Mouse (Mus musculus) bone marrow macrophage, adult 2 months (primary cell): ENCODE data around the gene Olfr1443.

Experiments used
- CTCF ChIP-seq: IDR thresholded peaks from 2 replicates; pipeline ENCODE4 v1.5.1; 2012; ENCODE audit warnings: low read depth, mild to moderate bottlenecking, low read length, moderate library complexity
- POLR2A ChIP-seq: IDR thresholded peaks from 2 replicates; pipeline ENCODE4 v1.6.1; 2012; ENCODE audit warnings: mild to moderate bottlenecking, low read depth, low read length, borderline replicate concordance

DNA sequence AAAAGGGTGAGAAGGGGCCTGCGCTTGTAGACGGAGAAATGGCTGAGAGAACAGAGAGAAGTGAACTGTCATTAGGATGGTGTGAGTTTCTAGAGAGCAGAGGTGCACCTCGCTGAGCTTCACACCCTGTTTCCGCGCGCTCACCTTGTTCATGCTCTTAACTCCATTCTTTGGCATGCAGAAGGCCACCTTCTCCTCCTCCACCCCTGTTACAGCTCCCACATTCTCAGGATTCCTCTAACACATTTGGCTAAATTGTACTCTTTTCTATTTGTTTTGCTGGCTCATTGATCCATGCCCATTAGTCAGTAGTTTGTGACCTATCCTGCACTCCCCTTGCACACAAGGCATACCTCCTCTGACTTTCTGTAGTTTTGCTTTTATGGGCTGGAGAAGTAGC lies 41.3 kb downstream of the Olfr1443 start:
- no peak for TF ChIP-seq CTCF
- no peak for TF ChIP-seq POLR2A
